Mouse (Mus musculus) neural tube, embryonic 15.5 days (tissue): ENCODE measurements at regions not wholly inside any gene's neighbourhood (a gene's known extent, or its start where the extent isn't known, plus 50 kb on each side); places are given as distances from the start of the nearest gene placed in this dataset.
A peak's percentile ranks its signal among the peaks of the same experiment; 100 is the strongest.

Experiments used
- ATAC-seq: fragments of 200-750 bp; cut with Nextera tagmentation; 2 replicates; pipeline ENCODE4 v1.8.0; 2017; ENCODE audit warnings: mild to moderate bottlenecking, moderate TSS enrichment, moderate library complexity; ENCODE audit not compliant: low FRiP score
- H3K27ac ChIP-seq: fragments of 300-500 bp; sonication (generic); replicated peaks from 2 replicates; pipeline ENCODE4 v1.5.1; 2015; ENCODE audit warnings: mild to moderate bottlenecking, inconsistent platforms
- H3K27me3 ChIP-seq: fragments of 300-500 bp; sonication (generic); replicated peaks from 2 replicates; pipeline ENCODE4 v1.6.1; 2015; ENCODE audit warnings: inconsistent platforms
- H3K36me3 ChIP-seq: fragments of 300-500 bp; sonication (generic); 2 replicates; pipeline ENCODE4 v1.6.1; 2015; ENCODE audit warnings: inconsistent platforms
- H3K4me1 ChIP-seq: fragments of 300-500 bp; sonication (generic); 2 replicates; pipeline ENCODE4 v1.6.1; 2015; ENCODE audit warnings: inconsistent platforms
- H3K4me2 ChIP-seq: fragments of 300-500 bp; sonication (generic); 2 replicates; pipeline ENCODE4 v1.6.1; 2015; ENCODE audit warnings: inconsistent platforms, mild to moderate bottlenecking, moderate library complexity
- H3K4me3 ChIP-seq: fragments of 300-500 bp; sonication (generic); replicated peaks from 2 replicates; pipeline ENCODE4 v1.5.1; 2015; ENCODE audit warnings: mild to moderate bottlenecking, inconsistent platforms
- H3K9ac ChIP-seq: fragments of 300-500 bp; sonication (generic); replicated peaks from 2 replicates; pipeline ENCODE4 v1.6.1; 2015; ENCODE audit warnings: mild to moderate bottlenecking, inconsistent platforms
- H3K9me3 ChIP-seq: fragments of 300-500 bp; sonication (generic); replicated peaks from 2 replicates; pipeline ENCODE4 v1.6.1; 2016; ENCODE audit warnings: inconsistent platforms
- WGBS: fragments of 180-500 bp; shearing (Covaris S2); methylation state at CpG from one replicate; pipeline ENCODE4 v1.1.7; 2015; ENCODE audit warnings: mixed read lengths; 5-methylcytosine and 5-hydroxymethylcytosine counted together

DNA sequence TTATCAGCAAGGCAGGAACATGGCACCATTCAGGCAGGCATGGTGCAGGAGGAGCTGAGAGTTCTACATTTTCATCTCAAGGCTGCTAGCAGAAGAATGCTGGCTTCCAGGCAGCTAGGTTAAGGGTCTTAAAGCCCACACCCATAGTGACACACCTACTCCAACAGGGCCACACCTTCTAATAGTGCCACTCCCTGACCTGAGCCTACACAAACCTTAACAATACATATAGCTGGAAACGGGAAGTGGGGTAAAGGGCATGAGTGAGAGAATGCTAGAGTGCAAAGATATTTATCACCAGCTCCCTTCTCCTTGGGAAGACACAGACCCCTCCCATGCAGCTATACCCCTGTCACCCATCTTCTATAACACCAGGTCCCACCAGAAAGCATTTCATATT, 230.6 kb downstream of the Irx1 start:
- Histone ChIP-seq H3K36me3 (no peaks in the 10 kb centered on the region), H3K27me3 (no peaks in the 10 kb centered on the region; the same call in 1 of the 2 replicates), H3K4me1 (peaks cover 10% of the 10 kb centered on the region; the same call in 1 of the 2 replicates), H3K9ac (no peak overlapping the region), H3K9me3 (no peaks in the 10 kb centered on the region), H3K4me2 (no peak overlapping the region), H3K4me3 (no peak overlapping the region), H3K27ac (no peak overlapping the region)
- ATAC-seq = no peak
- 75% methylated on average over 1 of the region's 1 CpGs for WGBS

DNA sequence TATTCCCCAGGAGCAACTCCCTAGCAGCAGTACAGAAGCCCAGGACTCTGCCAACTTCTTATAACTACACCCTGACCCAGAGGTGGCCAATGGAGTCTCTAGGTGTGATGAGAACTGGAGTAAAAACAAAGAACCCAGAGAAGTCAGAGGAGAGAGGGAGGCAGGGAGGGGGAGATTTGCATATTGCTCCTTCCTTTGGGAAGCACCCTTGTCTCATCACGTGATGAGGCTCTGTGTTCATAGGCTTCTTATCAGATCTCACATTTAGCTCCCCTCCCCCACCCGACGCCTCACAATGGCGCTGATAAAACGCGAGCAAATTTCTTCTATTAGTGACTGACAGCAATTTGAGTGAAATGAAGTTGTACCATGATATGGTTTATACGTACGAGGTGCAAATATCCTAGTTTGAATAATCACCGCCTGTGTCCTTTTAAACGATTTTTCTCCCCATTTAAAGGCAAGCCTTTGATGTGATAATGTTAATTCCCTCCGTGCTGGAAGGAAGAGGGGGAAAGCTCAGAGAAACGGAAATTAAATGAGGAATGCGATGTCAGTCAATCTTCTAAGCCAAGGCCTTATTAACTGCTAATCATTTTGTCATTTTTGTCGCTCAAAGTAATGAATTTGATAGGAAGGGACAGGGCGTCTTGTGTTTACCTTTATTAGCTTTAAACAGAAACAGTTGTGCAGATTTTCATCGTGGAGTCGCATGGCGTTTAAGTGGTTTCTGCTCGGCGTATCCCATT, 273.3 kb downstream of the Irx1 start:
- H3K27ac ChIP-seq = no peak overlapping the region
- no peak overlapping the region for H3K4me3 ChIP-seq

GRCm38 (mm10) chr13:71689187-71689586, 274.3 kb downstream of the Irx1 start:
- no peak for ATAC-seq
- Histone ChIP-seq H3K27ac (no peak overlapping the region), H3K4me1 (peaks cover 10% of the 10 kb centered on the region; the same call in 1 of the 2 replicates), H3K9ac (no peak overlapping the region), H3K36me3 (no peaks in the 10 kb centered on the region), H3K4me2 (no peak overlapping the region), H3K9me3 (no peaks in the 10 kb centered on the region), H3K27me3 (peaks cover 9% of the 10 kb centered on the region; the same call in 1 of the 2 replicates), H3K4me3 (no peak overlapping the region)
- 39% methylated on average over 9 of the region's 9 CpGs for WGBS

More for the DNA sequence above, 273.3 kb downstream of the Irx1 start:
- Histone ChIP-seq H3K9me3 (no peaks in the 10 kb centered on the region), H3K9ac (no peak overlapping the region), H3K27me3 (peaks cover 10% of the 10 kb centered on the region; the same call in 1 of the 2 replicates), H3K4me2 (peak overlapping the region; percentile 13; the same call in 1 of the 2 replicates), H3K4me1 (peaks cover 10% of the 10 kb centered on the region; the same call in 1 of the 2 replicates), H3K36me3 (no peaks in the 10 kb centered on the region)
- ATAC-seq = no peak
- WGBS = 29% methylated on average over 20 of the region's 20 CpGs

GRCm38 (mm10) chr13:71676081-71676624, 287.4 kb downstream of the Irx1 start:
- H3K9me3 ChIP-seq = no peaks in the 10 kb centered on the region
- peak overlapping the region; percentile 13; the same call in 1 of the 2 replicates for H3K4me2 ChIP-seq
- H3K27me3 ChIP-seq = peaks cover 4% of the 10 kb centered on the region; the same call in 1 of the 2 replicates
- no peak overlapping the region for H3K4me3 ChIP-seq
- 31% methylated on average over 10 of the region's 10 CpGs for WGBS
- H3K36me3 ChIP-seq = no peaks in the 10 kb centered on the region
- H3K27ac ChIP-seq = no peak overlapping the region
- no peak overlapping the region for H3K9ac ChIP-seq
- peaks cover 7% of the 10 kb centered on the region for H3K4me1 ChIP-seq
- peak; percentile 72 for ATAC-seq

- H3K4me2 ChIP-seq = no peak overlapping the region
- no peaks in the 10 kb centered on the region for H3K36me3 ChIP-seq
- 88% methylated on average over 6 of the region's 6 CpGs for WGBS
- no peaks in the 10 kb centered on the region for H3K4me1 ChIP-seq
- H3K9ac ChIP-seq = no peak overlapping the region
- H3K27me3 ChIP-seq = peaks cover 6% of the 10 kb centered on the region; the same call in 1 of the 2 replicates
- no peak overlapping the region for H3K4me3 ChIP-seq
- ATAC-seq = no peak
- H3K27ac ChIP-seq = no peak overlapping the region
- H3K9me3 ChIP-seq = no peaks in the 10 kb centered on the region
These were observed 293.4 kb downstream of the Irx1 start for GRCm38 (mm10) chr13:71669956-71670739.

DNA sequence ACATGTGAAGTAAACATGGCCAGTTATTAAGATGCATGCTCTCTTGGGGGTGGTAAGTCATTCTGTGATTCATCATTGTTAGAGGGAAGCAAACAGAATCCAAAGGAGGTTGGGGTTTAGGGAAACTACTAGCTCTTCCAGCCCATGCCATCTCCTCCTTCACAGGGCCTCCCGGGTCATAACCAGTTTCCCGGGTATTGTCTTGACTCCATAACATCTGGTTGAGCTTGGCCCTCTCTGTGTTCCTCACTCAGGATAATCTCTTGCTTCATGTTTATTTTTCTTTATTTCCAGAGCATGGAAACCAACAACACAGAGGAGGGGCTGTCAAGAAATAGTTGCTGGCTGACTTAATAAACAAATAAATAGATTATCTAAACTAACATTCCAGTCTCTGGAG, 295.3 kb downstream of the Irx1 start:
- H3K9me3 ChIP-seq = no peaks in the 10 kb centered on the region
- H3K4me3 ChIP-seq = no peak overlapping the region
- no peak overlapping the region for H3K27ac ChIP-seq
- no peaks in the 10 kb centered on the region for H3K4me1 ChIP-seq
- no peak overlapping the region for H3K9ac ChIP-seq
- 0 out of 2 replicates have a peak, but pooled peaks cover 3% of the 10 kb centered on the region for H3K27me3 ChIP-seq
- WGBS = 84% methylated on average over 2 of the region's 2 CpGs
- ATAC-seq = no peak
- H3K4me2 ChIP-seq = no peak overlapping the region
- H3K36me3 ChIP-seq = no peaks in the 10 kb centered on the region

DNA sequence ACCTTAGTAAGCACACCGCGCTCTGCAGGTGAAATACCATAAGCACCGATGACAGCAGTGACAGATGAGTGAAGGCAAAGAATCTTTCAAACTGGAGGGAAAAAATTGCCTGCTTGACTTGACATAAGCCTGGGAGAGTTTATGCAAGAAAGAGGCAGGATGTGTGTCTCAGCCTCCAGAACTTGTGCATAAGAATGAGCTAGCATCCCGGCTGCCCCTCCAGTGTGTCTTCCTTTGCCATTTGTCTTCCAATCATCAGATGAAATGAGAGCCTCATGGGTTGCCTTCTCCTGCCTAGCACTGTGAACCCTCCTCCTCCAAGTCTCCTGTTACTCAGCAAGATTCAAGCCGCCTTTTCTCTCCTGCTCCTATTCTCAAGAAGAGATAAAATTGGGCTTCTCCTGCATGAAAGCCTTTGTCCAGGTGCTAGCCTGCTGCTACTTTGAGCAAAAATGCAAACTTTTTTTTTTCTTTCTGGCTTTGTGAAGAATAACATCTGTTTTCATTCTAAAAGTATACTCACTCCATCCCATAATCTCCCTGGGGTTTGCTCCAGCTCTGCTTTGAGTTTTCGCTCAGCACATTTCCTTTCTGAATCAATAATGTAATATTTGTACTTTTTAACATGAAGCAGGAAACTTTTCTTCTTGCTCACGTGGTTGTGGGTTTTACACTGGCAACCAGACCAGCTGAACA, 298.2 kb downstream of the Irx1 start:
- Histone ChIP-seq H3K4me1 (no peaks in the 10 kb centered on the region), H3K9ac (no peak overlapping the region), H3K27me3 (0 out of 2 replicates have a peak, but pooled peaks cover 3% of the 10 kb centered on the region), H3K9me3 (no peaks in the 10 kb centered on the region), H3K27ac (no peak overlapping the region), H3K36me3 (no peaks in the 10 kb centered on the region), H3K4me3 (no peak overlapping the region), H3K4me2 (no peak overlapping the region)
- no peak for ATAC-seq
- 70% methylated on average over 7 of the region's 7 CpGs for WGBS

- Histone ChIP-seq H3K27me3 (0 out of 2 replicates have a peak, but pooled peaks cover 3% of the 10 kb centered on the region), H3K4me3 (no peak overlapping the region), H3K4me2 (no peak overlapping the region), H3K9ac (no peak overlapping the region), H3K27ac (no peak overlapping the region), H3K36me3 (no peaks in the 10 kb centered on the region), H3K9me3 (no peaks in the 10 kb centered on the region), H3K4me1 (0 out of 2 replicates have a peak, but pooled peaks cover 4% of the 10 kb centered on the region)
- ATAC-seq = no peak
- 74% methylated on average over 2 of the region's 2 CpGs for WGBS
These were observed 305.6 kb downstream of the Irx1 start for GRCm38 (mm10) chr13:71657898-71658297.

DNA sequence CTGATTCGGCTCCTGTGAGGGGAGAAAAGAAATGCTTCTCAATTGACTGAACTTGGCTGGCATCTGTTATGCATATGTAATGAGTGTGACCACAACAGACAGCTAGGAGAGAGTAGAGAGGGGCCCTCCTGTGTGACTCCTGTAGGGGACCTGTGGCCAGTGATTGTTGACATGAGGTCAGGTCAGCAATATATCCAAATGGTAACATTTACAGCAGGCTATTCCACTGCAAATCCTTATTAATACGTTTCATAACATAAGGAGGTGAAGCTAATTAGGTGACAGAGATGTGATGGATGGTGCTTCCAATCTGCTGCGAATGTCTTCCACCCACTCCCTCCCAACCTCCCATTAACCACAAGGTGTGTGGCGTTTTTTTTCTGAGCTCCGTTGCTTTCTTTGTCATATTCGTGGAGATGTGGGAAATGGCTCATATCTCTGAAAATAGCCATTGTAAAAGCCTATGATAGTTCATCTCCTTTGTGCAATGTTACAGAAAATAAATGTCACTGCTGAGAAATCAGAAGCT, 309.5 kb downstream of the Irx1 start:
- Histone ChIP-seq H3K9me3 (no peaks in the 10 kb centered on the region), H3K27ac (no peak overlapping the region), H3K27me3 (0 out of 2 replicates have a peak, but pooled peaks cover 3% of the 10 kb centered on the region), H3K36me3 (no peaks in the 10 kb centered on the region), H3K4me2 (no peak overlapping the region), H3K9ac (no peak overlapping the region), H3K4me3 (no peak overlapping the region), H3K4me1 (0 out of 2 replicates have a peak, but pooled peaks cover 4% of the 10 kb centered on the region)
- 33% methylated on average over 6 of the region's 6 CpGs for WGBS
- ATAC-seq = no peak

DNA sequence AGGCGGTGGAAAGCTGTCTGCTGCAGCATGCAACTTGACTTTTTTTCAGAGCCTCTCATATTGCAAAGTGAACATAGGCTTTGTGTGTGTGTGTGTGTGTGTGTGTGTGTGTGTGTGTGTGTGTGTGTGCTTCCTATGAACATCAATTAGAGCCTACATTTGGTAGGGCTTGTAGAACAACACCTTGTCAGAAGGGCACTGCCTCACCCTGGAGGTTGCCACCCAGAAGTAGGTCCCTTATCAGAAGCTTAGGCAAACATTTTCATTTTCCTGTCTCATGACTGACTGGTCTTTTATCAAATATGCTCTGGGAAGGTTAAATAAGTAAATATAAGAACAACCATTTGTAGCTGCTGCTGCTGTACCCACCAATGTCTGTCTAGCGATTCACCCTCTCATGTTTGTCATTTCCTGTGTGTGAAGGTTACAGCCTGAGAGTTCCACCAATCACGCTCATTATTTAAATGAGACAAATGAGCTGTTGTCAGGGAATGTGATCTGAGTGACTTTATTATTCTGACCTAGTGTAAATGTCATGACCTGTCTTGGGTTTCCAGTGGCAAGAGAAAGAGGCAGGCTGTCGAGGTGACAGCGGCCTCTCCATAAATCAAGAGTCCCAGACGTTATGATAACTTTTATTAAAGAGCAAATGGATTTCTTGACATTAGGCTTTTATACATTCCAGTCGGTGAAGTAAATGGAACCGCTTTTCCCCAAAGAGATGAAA, 310.1 kb downstream of the Irx1 start:
- no peaks in the 10 kb centered on the region for H3K9me3 ChIP-seq
- H3K36me3 ChIP-seq = no peaks in the 10 kb centered on the region
- WGBS = 42% methylated on average over 8 of the region's 8 CpGs
- no peak overlapping the region for H3K4me2 ChIP-seq
- no peak overlapping the region for H3K27ac ChIP-seq
- ATAC-seq = no peak
- H3K4me3 ChIP-seq = no peak overlapping the region
- H3K9ac ChIP-seq = no peak overlapping the region
- 0 out of 2 replicates have a peak, but pooled peaks cover 4% of the 10 kb centered on the region for H3K4me1 ChIP-seq
- H3K27me3 ChIP-seq = 0 out of 2 replicates have a peak, but pooled peaks cover 3% of the 10 kb centered on the region
